Mouse (Mus musculus) midbrain, embryonic 14.5 days (tissue): ENCODE data around the gene Tagln. TPM values are rescaled to one million over a fixed set of nuclear protein-coding genes. Genes with fewer than 3 reads are reported as not detected.

Experiments
- ATAC-seq: fragments of 200-750 bp; cut with Nextera tagmentation; 2 replicates; pipeline ENCODE4 v1.8.0; 2017; ENCODE audit warnings: moderate number of reproducible peaks, moderate library complexity; ENCODE audit not compliant: low FRiP score, low TSS enrichment
- DNase-seq: peaks from one replicate; pipeline ENCODE4 v3.0.0-alpha.2; 2015
- H3K27ac ChIP-seq: fragments of 300-500 bp; sonication (generic); replicated peaks from 2 replicates; pipeline ENCODE4 v1.5.1; 2014; ENCODE audit warnings: mild to moderate bottlenecking, low read depth, low read length, moderate library complexity
- H3K27me3 ChIP-seq: fragments of 300-500 bp; sonication (generic); 2 replicates; pipeline ENCODE4 v1.6.1; 2014; ENCODE audit warnings: low read length, control low read depth, mixed read lengths; ENCODE audit not compliant: control insufficient read depth, insufficient read depth
- H3K36me3 ChIP-seq: fragments of 300-500 bp; sonication (generic); 2 replicates; pipeline ENCODE4 v1.6.1; 2014; ENCODE audit warnings: low read length, control low read depth; ENCODE audit not compliant: control insufficient read depth, insufficient read depth
- H3K4me1 ChIP-seq: fragments of 300-500 bp; sonication (generic); 2 replicates; pipeline ENCODE4 v1.6.1; 2014; ENCODE audit warnings: mild to moderate bottlenecking, antibody characterized with exemption, low read length, control low read depth; ENCODE audit not compliant: control insufficient read depth, insufficient read depth
- H3K4me2 ChIP-seq: fragments of 300-500 bp; sonication (generic); 2 replicates; pipeline ENCODE4 v1.6.1; 2014; ENCODE audit warnings: mild to moderate bottlenecking, low read length, moderate library complexity
- H3K4me3 ChIP-seq: fragments of 300-500 bp; sonication (generic); replicated peaks from 2 replicates; pipeline ENCODE4 v1.5.1; 2014; ENCODE audit warnings: low read depth, low read length
- H3K9ac ChIP-seq: fragments of 300-500 bp; sonication (generic); replicated peaks from 2 replicates; pipeline ENCODE4 v1.6.1; 2014; ENCODE audit warnings: mild to moderate bottlenecking, low read length, moderate library complexity
- H3K9me3 ChIP-seq: fragments of 300-500 bp; sonication (generic); 2 replicates; pipeline ENCODE4 v1.6.1; 2016; ENCODE audit warnings: low read length, control low read depth, mixed read lengths; ENCODE audit not compliant: control insufficient read depth
- WGBS: fragments of 180-500 bp; shearing (Covaris S2); extraction: QIAGEN DNeasy Blood & Tissue Kit; methylation state at CpG from one replicate; pipeline ENCODE4 v1.1.7; 2014; 5-methylcytosine and 5-hydroxymethylcytosine counted together
- microRNA-seq: library from miRNA; unstranded; fragments of <30 nt; microRNA quantifications from one replicate; pipeline ENCODE4, GENCODE M21; 2016
- polyA plus RNA-seq: library from polyadenylated mRNA; unstranded; fragments of >200 nt; fragmentation: Nextera tagmentation; extraction: Ambion mirVana; gene quantifications from 2 replicates; pipeline ENCODE4 v1.2.1, GENCODE M21; 2014

Tagln gene
- polyA plus RNA-seq, 1 experiment from 2014 or later, result 3.3 TPM

DNA sequence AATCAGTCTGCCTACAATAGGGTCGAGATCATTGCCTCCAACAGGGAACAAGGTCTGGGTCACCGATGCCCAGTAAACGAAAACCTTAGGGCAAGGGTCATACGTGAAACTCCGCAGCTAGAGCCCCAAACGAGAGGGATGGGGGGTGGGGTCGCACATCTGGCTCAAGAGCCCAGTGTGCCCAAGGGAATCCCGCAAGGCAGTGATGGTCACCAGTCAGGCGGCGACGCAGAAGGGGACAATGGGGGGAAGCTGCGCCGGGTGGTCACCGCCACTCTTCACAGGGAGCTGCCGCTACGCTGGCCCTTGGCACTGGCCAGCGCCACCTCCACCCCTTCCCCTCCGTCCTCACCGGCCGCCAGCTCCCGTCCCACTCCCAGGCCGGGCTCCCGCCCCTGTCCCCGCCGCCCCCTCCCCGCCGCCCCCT lies 30.0 kb downstream of the Tagln start:
- Histone ChIP-seq H3K27ac (peak overlapping the region; percentile 98), H3K27me3 (no peaks in the 10 kb centered on the region), H3K4me1 (peaks cover 20% of the 10 kb centered on the region), H3K9me3 (no peaks in the 10 kb centered on the region), H3K9ac (peak overlapping the region; percentile 93), H3K36me3 (peaks cover 50% of the 10 kb centered on the region), H3K4me2 (peak overlapping the region; percentile 84), H3K4me3 (peak overlapping the region; percentile 81)
- ATAC-seq, result peak; percentile 65
- WGBS, result 0% methylated on average over 21 of the region's 27 CpGs
- peak; percentile 68 for DNase-seq

DNA sequence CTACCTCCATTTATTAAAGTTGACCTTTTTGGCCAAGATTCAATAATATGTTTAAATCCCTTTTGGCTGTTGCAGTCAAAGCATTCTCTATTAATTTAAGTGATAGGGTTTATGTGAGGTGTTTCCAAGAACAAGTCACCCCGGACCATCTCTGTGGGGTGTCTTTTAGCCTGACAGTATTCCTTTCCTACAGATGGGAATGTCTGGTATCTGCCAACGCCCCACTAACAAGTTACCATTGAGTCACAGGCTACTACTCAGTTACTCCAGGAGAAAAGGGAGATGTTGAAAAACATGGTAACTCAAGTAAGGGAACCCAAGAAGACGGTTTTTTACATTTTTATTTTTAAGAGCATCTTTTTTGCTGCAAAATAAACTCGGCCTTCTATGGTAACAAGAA lies 30.7 kb downstream of the Tagln start:
- peak overlapping the region; percentile 81 for H3K4me3 ChIP-seq
- no peak overlapping the region for H3K27ac ChIP-seq
- no peaks in the 10 kb centered on the region for H3K27me3 ChIP-seq
- 57% methylated on average over 4 of the region's 4 CpGs for WGBS
- H3K9me3 ChIP-seq, result no peaks in the 10 kb centered on the region
- H3K4me1 ChIP-seq, result peaks cover 20% of the 10 kb centered on the region
- H3K36me3 ChIP-seq, result peaks cover 49% of the 10 kb centered on the region
- peak overlapping the region; percentile 84 for H3K4me2 ChIP-seq
- DNase-seq, result no peak
- no peak for ATAC-seq
- peak overlapping the region; percentile 93 for H3K9ac ChIP-seq

DNA sequence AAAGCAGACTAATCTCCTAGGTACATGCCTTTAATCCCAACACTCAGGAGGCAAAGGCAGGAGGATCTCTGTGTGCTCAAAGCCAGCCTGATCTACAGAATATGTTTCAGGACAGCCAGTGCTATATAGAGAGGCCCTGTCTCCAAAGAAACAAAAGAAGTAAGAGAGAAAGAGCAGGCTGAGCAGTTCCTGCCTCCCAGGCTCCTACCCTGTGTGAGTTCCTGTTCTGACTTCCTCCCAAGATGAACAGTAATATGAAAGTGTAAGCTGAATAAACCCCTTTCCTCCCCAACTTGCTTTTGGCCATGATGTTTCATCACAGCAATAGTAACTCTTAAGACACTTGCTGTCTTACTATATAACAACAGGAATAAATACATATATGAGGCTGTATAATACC lies 42.2 kb downstream of the Tagln start:
- Histone ChIP-seq H3K9me3 (no peaks in the 10 kb centered on the region), H3K27me3 (no peaks in the 10 kb centered on the region), H3K4me1 (no peaks in the 10 kb centered on the region), H3K9ac (no peak overlapping the region), H3K4me2 (no peak overlapping the region), H3K4me3 (no peak overlapping the region), H3K27ac (no peak overlapping the region), H3K36me3 (peaks cover 96% of the 10 kb centered on the region)
- DNase-seq (no peak), ATAC-seq (no peak)

Small RNA genes lying within 50 kb of the gene (microRNA-seq; reads per million reads assigned to microRNA genes)
- not detected for gene Mir7087

Other genes starting within 250 kb of the Tagln start
- 13.0 and 18.0 TPM in 2 replicates for gene Cep164, start 107.4 kb downstream of the Tagln start, polyA plus RNA-seq
- gene Bace1, start 97.5 kb downstream of the Tagln start, polyA plus RNA-seq, result 46.5 and 56.5 TPM in 2 replicates
- 15.5 and 17.4 TPM in 2 replicates for gene Pcsk7, start 29.6 kb downstream of the Tagln start, polyA plus RNA-seq
- 97.4 and 121 TPM in 2 replicates for gene Rnf214, start 29.1 kb downstream of the Tagln start, polyA plus RNA-seq
- gene Sidt2, start 19.2 kb upstream of the Tagln start, polyA plus RNA-seq, result 40.3 and 40.5 TPM in 2 replicates
- gene Pafah1b2, start 76.6 kb upstream of the Tagln start, polyA plus RNA-seq, result 291 and 338 TPM in 2 replicates
- 10.3 and 11.4 TPM in 2 replicates for gene Sik3, start 76.8 kb upstream of the Tagln start, polyA plus RNA-seq